Mouse (Mus musculus): Measurements from ENCODE around the gene D630039A03Rik.

DNA sequence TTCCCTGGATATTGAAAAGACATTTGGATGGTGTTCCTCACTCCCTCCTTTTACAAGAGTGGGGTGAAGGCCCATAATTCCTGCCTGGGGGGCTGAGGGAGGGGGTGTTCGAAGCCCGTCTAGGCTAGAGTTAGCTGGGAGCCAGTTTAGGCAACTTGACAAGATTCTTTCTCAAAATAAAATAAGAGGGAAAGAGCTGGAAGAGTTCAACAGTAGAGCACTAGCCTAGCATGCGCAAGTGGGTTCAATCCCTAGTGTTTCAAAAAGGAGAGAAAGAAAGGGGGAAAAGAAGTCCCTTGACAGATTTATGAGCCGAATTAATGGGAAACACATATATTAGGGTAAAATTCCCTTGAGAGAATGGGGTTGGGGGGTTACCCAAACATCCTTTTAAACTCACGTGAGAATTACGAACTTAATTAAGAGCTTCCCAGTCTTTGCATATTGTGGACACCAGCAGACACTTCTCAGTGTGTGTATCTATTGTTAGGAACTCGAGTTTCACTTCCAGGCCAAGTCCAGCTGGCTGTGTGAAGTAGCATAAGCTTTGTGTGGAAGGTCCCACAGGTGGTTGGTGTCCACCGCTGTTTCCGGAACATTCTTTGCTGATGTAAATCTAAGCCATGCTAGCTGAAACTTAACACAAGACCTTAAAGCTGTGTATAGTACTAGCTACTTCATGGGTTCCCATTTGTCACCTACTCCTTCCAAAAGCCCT is 53.7 kb downstream of the D630039A03Rik start:
- TF ChIP-seq CTCF (conservative IDR thresholded peaks at IDR 0.05; ENCODE audit: low read length): no peak
- TF ChIP-seq NANOG (IDR thresholded peaks at IDR 0.05; ENCODE audit: borderline replicate concordance, low read length): no peak
